Mouse (Mus musculus) brain, embryonic 14.5 days (tissue): ENCODE measurements at regions not wholly inside any gene's neighbourhood (a gene's known extent, or its start where the extent isn't known, plus 50 kb on each side); places are given as distances from the start of the nearest gene placed in this dataset.

Experiments
- CTCF ChIP-seq: fragments of 200-500 bp; IDR thresholded peaks from 2 replicates; pipeline ENCODE4 v1.5.1; 2012; ENCODE audit warnings: inconsistent platforms, mild to moderate bottlenecking, moderate library complexity, borderline replicate concordance; ENCODE audit not compliant: insufficient read depth, insufficient read length; ENCODE audit errors: extremely low read depth
- POLR2A ChIP-seq: fragments of 200-500 bp; IDR thresholded peaks from 2 replicates; pipeline ENCODE4 v1.6.1; 2012; ENCODE audit warnings: mild to moderate bottlenecking, inconsistent platforms, borderline replicate concordance; ENCODE audit not compliant: poor library complexity, insufficient read depth, insufficient read length, severe bottlenecking; ENCODE audit errors: extremely low read depth

GRCm38 (mm10) chr16:24050856-24051640 is 62.4 kb upstream of the Bcl6 start:
- TF ChIP-seq CTCF (no peak), POLR2A (no peak)
